Comparison of ENCODE assay signal across 19 mouse cellular contexts in the genomic region with DNA sequence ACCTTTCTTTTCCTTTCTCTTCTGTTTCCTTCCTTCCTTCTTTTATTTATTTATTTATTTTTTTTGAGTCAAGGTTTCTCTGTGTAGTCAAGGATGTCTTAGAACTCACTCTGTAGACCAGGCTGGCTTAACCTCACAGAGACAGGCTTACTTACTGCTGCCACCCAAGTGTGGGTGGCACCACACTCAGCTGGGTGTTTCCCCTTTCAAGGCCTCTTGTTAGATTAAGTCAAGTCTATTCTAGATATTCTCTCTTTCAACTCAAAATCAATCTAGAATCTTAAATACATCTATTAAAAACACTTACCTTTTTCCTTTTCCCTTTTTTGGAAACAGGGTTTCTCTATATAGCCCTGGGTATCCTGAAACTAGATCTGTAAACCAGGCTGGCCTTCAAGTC. TPM values are rescaled to one million over a fixed set of nuclear protein-coding genes. Genes with fewer than 3 reads are reported as not detected.
DNase-seq lines count a peak whose midpoint lies in the region; ATAC-seq lines count a peak whose summit lies in the region.
"Had no signal": no experiment of that assay in that cellular context is flagged by ENCODE, and none has a peak within 500 bp of the region (broad histone marks: within the 10 kb centered on the region; RNA-seq: fewer than 3 reads in every experiment).

No protein-coding gene starts in this region.

- H3K4me3 ChIP-seq in liver, embryonic 11.5 days (ENCODE audit: low read depth, low read length) = no peak overlapping the region
- H3K4me3 ChIP-seq in liver, embryonic 16.5 days (ENCODE audit: low read depth, low read length) = no peak overlapping the region
- H3K4me3 ChIP-seq in hindbrain, embryonic 13.5 days = no peak overlapping the region
- H3K4me3 ChIP-seq: embryonic facial prominence, embryonic 15.5 days; heart, embryonic 13.5 days; kidney, embryonic 15.5 days; myocyte; neural tube, embryonic 15.5 days had no signal

- no peak overlapping the region for H3K4me2 ChIP-seq in liver, embryonic 11.5 days
- H3K4me2 ChIP-seq in liver, embryonic 16.5 days (ENCODE audit: low read depth, low read length) = peak overlapping the region; percentile 5; the same call in 1 of the 2 replicates
- H3K4me2 ChIP-seq in hindbrain, embryonic 13.5 days = no peak overlapping the region
- H3K4me2 ChIP-seq: embryonic facial prominence, embryonic 15.5 days; heart, embryonic 13.5 days; kidney, embryonic 15.5 days; neural tube, embryonic 15.5 days had no signal

- no peak for ATAC-seq in liver, embryonic 11.5 days (replicated peaks; ENCODE audit: low FRiP score)
- no peak for ATAC-seq in liver, embryonic 16.5 days (ENCODE audit: low read depth)
- no peak for ATAC-seq in hindbrain, embryonic 13.5 days (ENCODE audit: low FRiP score)
- no peak for ATAC-seq in erythroblast, adult 5-6 weeks (replicated peaks; ENCODE audit: low FRiP score, poor library complexity, severe bottlenecking)
- ATAC-seq: hindbrain, embryonic 16.5 days; intestine, postnatal 0 days; lung, postnatal 0 days had no signal

- peak; percentile 63 for DNase-seq in liver
- no peak for DNase-seq in liver, embryonic 11.5 days (ENCODE audit: low spot score)
- DNase-seq in CD4-positive, CD25-positive, alpha-beta regulatory T cell, adult 2 months (ENCODE audit: low read depth, low spot score) = peak; percentile 73
- DNase-seq in c-Kit-positive CD71-positive TER-119-positive erythroid progenitor cells, embryonic 14.5 days (ENCODE audit: low spot score) = peak; percentile 53
- DNase-seq: adrenal gland, postnatal 14 days; cerebellum, adult 11-12 months; cerebellum, postnatal 25 days; midbrain, embryonic 14.5 days had no signal

- H3K27me3 ChIP-seq in liver, embryonic 11.5 days (replicated peaks; ENCODE audit: control insufficient read depth, insufficient read depth, low read length) = no peaks in the 10 kb centered on the region
- H3K27me3 ChIP-seq in liver, embryonic 16.5 days (ENCODE audit: control insufficient read depth, insufficient read depth, low read depth, low read length) = no peaks in the 10 kb centered on the region
- H3K27me3 ChIP-seq in hindbrain, embryonic 13.5 days = no peaks in the 10 kb centered on the region
- H3K27me3 ChIP-seq: embryonic facial prominence, embryonic 15.5 days; heart, embryonic 13.5 days; kidney, embryonic 15.5 days; neural tube, embryonic 15.5 days had no signal

- H3K9ac ChIP-seq in liver, embryonic 11.5 days (ENCODE audit: low read depth, low read length) = no peak overlapping the region
- no peak overlapping the region for H3K9ac ChIP-seq in liver, embryonic 16.5 days (ENCODE audit: low read depth, low read length)
- H3K9ac ChIP-seq in hindbrain, embryonic 13.5 days = no peak overlapping the region
- H3K9ac ChIP-seq: embryonic facial prominence, embryonic 15.5 days; heart, embryonic 13.5 days; kidney, embryonic 15.5 days; neural tube, embryonic 15.5 days had no signal

- no peak overlapping the region for H3K27ac ChIP-seq in liver, embryonic 11.5 days (ENCODE audit: low read depth, low read length)
- H3K27ac ChIP-seq in liver, embryonic 16.5 days (ENCODE audit: low read length) = peak overlapping the region; percentile 77
- no peak overlapping the region for H3K27ac ChIP-seq in hindbrain, embryonic 13.5 days
- H3K27ac ChIP-seq: embryonic facial prominence, embryonic 15.5 days; heart, embryonic 13.5 days; neural tube, embryonic 15.5 days had no signal

- peaks cover 2% of the 10 kb centered on the region; the same call in 1 of the 2 replicates for H3K9me3 ChIP-seq in liver, embryonic 11.5 days (ENCODE audit: control insufficient read depth, low read length)
- H3K9me3 ChIP-seq in liver, embryonic 16.5 days (replicated peaks; ENCODE audit: control insufficient read depth, low read length) = peaks cover 3% of the 10 kb centered on the region
- peaks cover 12% of the 10 kb centered on the region; the same call in 1 of the 2 replicates for H3K9me3 ChIP-seq in hindbrain, embryonic 13.5 days

- peaks cover 4% of the 10 kb centered on the region for H3K4me1 ChIP-seq in liver, embryonic 11.5 days (replicated peaks; ENCODE audit: control insufficient read depth, insufficient read depth, low read length)
- H3K4me1 ChIP-seq in liver, embryonic 16.5 days (ENCODE audit: control insufficient read depth, low read depth, low read length) = peaks cover 21% of the 10 kb centered on the region
- peaks cover 7% of the 10 kb centered on the region for H3K4me1 ChIP-seq in hindbrain, embryonic 13.5 days (replicated peaks)
- H3K4me1 ChIP-seq: kidney, embryonic 15.5 days had no signal

- H3K36me3 ChIP-seq in liver, embryonic 11.5 days (ENCODE audit: control insufficient read depth, insufficient read depth, low read length) = no peaks in the 10 kb centered on the region
- H3K36me3 ChIP-seq in liver, embryonic 16.5 days (ENCODE audit: control insufficient read depth, insufficient read depth) = no peaks in the 10 kb centered on the region
- H3K36me3 ChIP-seq in hindbrain, embryonic 13.5 days = 0 out of 2 replicates have a peak, but pooled peaks cover under 1% of the 10 kb centered on the region
- H3K36me3 ChIP-seq: neural tube, embryonic 15.5 days had no signal

RNA-seq across cellular contexts. Expression of a gene that starts 11.3 kb away (rescaled TPM):
- 31.2 and 32.9 TPM in 2 replicates for polyA plus RNA-seq in liver, embryonic 11.5 days (2014; fragmentation: Nextera tagmentation; extraction: Ambion mirVana)
- 15.9 and 18.0 TPM in 2 replicates for polyA plus RNA-seq in liver, embryonic 16.5 days (2015; fragmentation: Nextera tagmentation; extraction: Ambion mirVana)
- polyA plus RNA-seq in hindbrain, embryonic 13.5 days (2015; fragmentation: Nextera tagmentation; extraction: Ambion mirVana) = 43.3 and 43.5 TPM in 2 replicates
- total RNA-seq in erythroblast, adult 5-6 weeks (2015; ENCODE audit: low replicate concordance) = 153 and 185 TPM in 2 replicates
- 205 and 233 TPM in 2 replicates for total RNA-seq in erythroblast, adult 5-6 weeks (2017; ENCODE audit: low replicate concordance)
